Mouse (Mus musculus): ENCODE results near the gene Tubgcp5. TPM values are rescaled to one million over a fixed set of nuclear protein-coding genes. Genes with fewer than 3 reads are reported as not detected.
"Not testable (repeated sequence)": the region's sequence is repeated elsewhere in the genome, so short reads cannot be mapped to it uniquely, and the experiment has no call there.

The Tubgcp5 gene
- total and polyA plus RNA-seq, 3 experiments, result 13.0 to 28.8 (median 24.1) TPM

DNA sequence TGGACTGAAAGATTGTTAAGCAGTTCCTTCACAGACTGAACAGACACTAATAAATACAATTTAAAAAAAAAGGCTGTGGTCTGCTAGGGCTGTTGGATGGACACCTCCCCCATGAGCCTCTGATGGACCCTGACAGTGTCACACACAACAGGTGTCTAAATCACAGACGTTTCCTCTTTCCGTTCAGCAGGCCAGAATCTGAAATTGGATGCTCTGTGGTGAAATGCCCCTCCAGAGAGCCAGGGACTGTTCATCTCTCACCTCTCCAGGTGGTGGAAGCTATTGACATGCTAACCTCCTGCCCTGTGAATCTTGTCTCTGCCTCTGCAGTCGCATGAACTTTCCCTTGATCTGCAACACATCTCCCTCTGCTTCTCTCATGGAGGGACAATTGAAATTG is 11.5 kb upstream of the Tubgcp5 start:
- no peak overlapping the region for H3K4me3 ChIP-seq (replicated peaks in 1 of 3; ENCODE audit: low read depth in 2 of 3, low read length in 2 of 3, poor library complexity in 1 of 3)
- no peaks in the 10 kb centered on the region for H3K36me3 ChIP-seq (replicated peaks in 1 of 2; ENCODE audit: control insufficient read depth in 1 of 2, insufficient read depth in 1 of 2, low read length in 1 of 2)
- peak; percentile 60 for DNase-seq (ENCODE audit: extremely low read depth)
- no peaks in the 10 kb centered on the region for H3K9me3 ChIP-seq (replicated peaks; ENCODE audit: low read length)
- no peaks in the 10 kb centered on the region for H3K79me2 ChIP-seq (replicated peaks; ENCODE audit: control insufficient read depth, extremely low read depth, insufficient read depth, poor library complexity, severe bottlenecking)
- dilution Hi-C loops (cut with MboI; ENCODE audit: extremely low pct_ligation_motif_present, extremely low pct_unique_long_range_greater_than_20kb, low sequenced_read_pairs) (no loop called here), in situ Hi-C loops (cut with MboI; ENCODE audit: low pct_ligation_motif_present, low pct_unique_long_range_greater_than_20kb, low sequenced_read_pairs) (no loop called here)
- peaks cover 11 to 62% of the 10 kb centered on the region in 2 experiments for H3K4me1 ChIP-seq (ENCODE audit: control insufficient read depth in 1 of 2, insufficient read depth in 2 of 2)
- no peak overlapping the region for H3K9ac ChIP-seq (ENCODE audit: insufficient read depth, low read depth)
- TF ChIP-seq USF2 (conservative IDR thresholded peaks at IDR 0.05; ENCODE audit: low read depth, low read length), result no peak
- peak; percentile 72 for TF ChIP-seq EP300 (IDR thresholded peaks at IDR 0.05; ENCODE audit: low read length)
- no peak for TF ChIP-seq TBP (conservative IDR thresholded peaks at IDR 0.05; ENCODE audit: low read depth, low read length)
- TF ChIP-seq NRF1 (IDR thresholded peaks at IDR 0.05; ENCODE audit: low read depth, low read length), result no peak
- TF ChIP-seq ZNF384 (IDR thresholded peaks at IDR 0.05; ENCODE audit: low read depth, low read length), result peak; percentile 49; the same call in 1 of the 2 replicates
- no peak for TF ChIP-seq KAT2A (IDR thresholded peaks at IDR 0.05; ENCODE audit: insufficient replicate concordance, low read length)
- peak; percentile 41; the same call in 1 of the 2 replicates for TF ChIP-seq TCF12 (IDR thresholded peaks at IDR 0.05; ENCODE audit: low read depth, low read length)
- peak; percentile 21; the same call in 1 of the 2 replicates for TF ChIP-seq ETS1 (conservative IDR thresholded peaks at IDR 0.05; ENCODE audit: low read depth, low read length)
- no peak for TF ChIP-seq MXI1 (IDR thresholded peaks at IDR 0.05; ENCODE audit: low read depth, low read length)
- no peak for TF ChIP-seq SIN3A (IDR thresholded peaks at IDR 0.05; ENCODE audit: low read length)
- no peak for TF ChIP-seq RCOR1 (conservative IDR thresholded peaks at IDR 0.05; ENCODE audit: low read depth, low read length)
- H3K4me2 ChIP-seq (ENCODE audit: insufficient read depth, low read depth, poor library complexity, severe bottlenecking), result no peak overlapping the region
- no peak overlapping the region for H3K27ac ChIP-seq (ENCODE audit: insufficient read depth, low read depth)
- no peaks in the 10 kb centered on the region for H3K27me3 ChIP-seq (replicated peaks)

DNA sequence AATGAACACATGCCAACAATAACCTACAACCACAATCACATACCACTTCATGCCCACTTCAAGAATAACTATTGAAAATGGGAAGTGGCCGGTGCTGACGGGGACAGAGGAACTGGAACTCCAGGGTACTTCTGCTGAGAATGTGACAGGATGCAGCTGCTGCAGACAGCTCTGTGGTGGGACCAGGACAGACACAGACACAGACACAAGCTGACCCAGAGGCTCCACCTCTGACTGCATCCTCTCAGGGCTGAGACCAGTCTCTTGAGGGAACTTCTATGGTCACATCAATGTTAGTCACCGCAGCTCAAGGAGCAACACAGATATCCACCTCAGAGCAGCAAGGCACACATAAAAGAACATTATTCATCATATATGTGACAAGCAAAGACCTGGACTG is 9.4 kb upstream of the Tubgcp5 start:
- TF ChIP-seq ZNF384 (IDR thresholded peaks at IDR 0.05; ENCODE audit: low read depth, low read length), result no peak
- peak; percentile 86 for TF ChIP-seq BHLHE40 (IDR thresholded peaks at IDR 0.05; ENCODE audit: low read depth, low read length)
- TF ChIP-seq RCOR1 (conservative IDR thresholded peaks at IDR 0.05; ENCODE audit: low read depth, low read length), result 0 out of 2 replicates have a peak, but pooled peaks have one; percentile 53
- 0 out of 2 replicates have a peak, but pooled peaks have one; percentile 13 for TF ChIP-seq MAX (IDR thresholded peaks at IDR 0.05; ENCODE audit: low read length)
- TF ChIP-seq USF1 (IDR thresholded peaks at IDR 0.05; ENCODE audit: low read depth, low read length), result no peak
- TF ChIP-seq ETS1 (conservative IDR thresholded peaks at IDR 0.05; ENCODE audit: low read depth, low read length), result peak; percentile 89
- no peak for TF ChIP-seq MAZ (IDR thresholded peaks at IDR 0.05; ENCODE audit: low read depth, low read length)
- TF ChIP-seq CHD2 (IDR thresholded peaks at IDR 0.05; ENCODE audit: low read length), result peak; percentile 51; the same call in 1 of the 2 replicates
- TF ChIP-seq MXI1 (IDR thresholded peaks at IDR 0.05; ENCODE audit: low read depth, low read length), result peak; percentile 43; the same call in 1 of the 2 replicates
- peak; percentile 84 for TF ChIP-seq TCF12 (IDR thresholded peaks at IDR 0.05; ENCODE audit: low read depth, low read length)
- TF ChIP-seq EP300 (IDR thresholded peaks at IDR 0.05; ENCODE audit: low read length), result peak; percentile 91
- TF ChIP-seq JUND (conservative IDR thresholded peaks at IDR 0.05; ENCODE audit: low read depth, low read length), result 0 out of 2 replicates have a peak, but pooled peaks have one; percentile 8
- no peak for TF ChIP-seq MAFK (IDR thresholded peaks at IDR 0.05; ENCODE audit: insufficient replicate concordance, low read length)
- TF ChIP-seq IRF4 (IDR thresholded peaks at IDR 0.05; ENCODE audit: low read depth, low read length), result peak; percentile 84
- peak; percentile 53; the same call in 1 of the 2 replicates for TF ChIP-seq POLR2A (IDR thresholded peaks at IDR 0.05; ENCODE audit: low read depth, low read length)
- TF ChIP-seq KAT2A (IDR thresholded peaks at IDR 0.05; ENCODE audit: insufficient replicate concordance, low read length), result no peak
- TF ChIP-seq MEF2A (IDR thresholded peaks at IDR 0.05; ENCODE audit: borderline replicate concordance, low read depth, low read length), result peak; percentile 67
- no peak for TF ChIP-seq NELFE (IDR thresholded peaks at IDR 0.05; ENCODE audit: low read depth, low read length)
- no peak for TF ChIP-seq ZMIZ1 (IDR thresholded peaks at IDR 0.05; ENCODE audit: low read depth, low read length)
- no peak for TF ChIP-seq SIN3A (IDR thresholded peaks at IDR 0.05; ENCODE audit: low read length)
- peak; percentile 72 for TF ChIP-seq ELF1 (IDR thresholded peaks at IDR 0.05; ENCODE audit: low read depth, low read length)
- no peak for TF ChIP-seq CTCF (conservative IDR thresholded peaks at IDR 0.05 in 1 of 2, IDR thresholded peaks at IDR 0.05 in 1 of 2; ENCODE audit: low read depth in 2 of 2, low read length in 2 of 2)
- Histone ChIP-seq H3K36me3 (replicated peaks in 1 of 2; ENCODE audit: control insufficient read depth in 1 of 2, insufficient read depth in 1 of 2, low read length in 1 of 2) (no peaks in the 10 kb centered on the region), H3K4me2 (ENCODE audit: insufficient read depth, low read depth, poor library complexity, severe bottlenecking) (peak overlapping the region; percentile 47), H3K9me3 (replicated peaks; ENCODE audit: low read length) (no peaks in the 10 kb centered on the region), H3K79me2 (replicated peaks; ENCODE audit: control insufficient read depth, extremely low read depth, insufficient read depth, poor library complexity, severe bottlenecking) (no peaks in the 10 kb centered on the region), H3K9ac (ENCODE audit: insufficient read depth, low read depth) (no peak overlapping the region), H3K27me3 (replicated peaks) (no peaks in the 10 kb centered on the region), H3K4me1 (ENCODE audit: control insufficient read depth in 1 of 2, insufficient read depth in 2 of 2) (peaks cover 11 to 55% of the 10 kb centered on the region in 2 experiments), H3K27ac (ENCODE audit: insufficient read depth, low read depth) (peak overlapping the region; percentile 36), H3K4me3 (replicated peaks in 1 of 3; ENCODE audit: low read depth in 2 of 3, low read length in 2 of 3, poor library complexity in 1 of 3) (peak overlapping the region in 2 of 3 experiments; percentile 2 to 20)
- dilution Hi-C loops (cut with MboI; ENCODE audit: extremely low pct_ligation_motif_present, extremely low pct_unique_long_range_greater_than_20kb, low sequenced_read_pairs) (no loop called here), in situ Hi-C loops (cut with MboI; ENCODE audit: low pct_ligation_motif_present, low pct_unique_long_range_greater_than_20kb, low sequenced_read_pairs) (no loop called here)
- peak; percentile 84 for DNase-seq (ENCODE audit: extremely low read depth)

DNA sequence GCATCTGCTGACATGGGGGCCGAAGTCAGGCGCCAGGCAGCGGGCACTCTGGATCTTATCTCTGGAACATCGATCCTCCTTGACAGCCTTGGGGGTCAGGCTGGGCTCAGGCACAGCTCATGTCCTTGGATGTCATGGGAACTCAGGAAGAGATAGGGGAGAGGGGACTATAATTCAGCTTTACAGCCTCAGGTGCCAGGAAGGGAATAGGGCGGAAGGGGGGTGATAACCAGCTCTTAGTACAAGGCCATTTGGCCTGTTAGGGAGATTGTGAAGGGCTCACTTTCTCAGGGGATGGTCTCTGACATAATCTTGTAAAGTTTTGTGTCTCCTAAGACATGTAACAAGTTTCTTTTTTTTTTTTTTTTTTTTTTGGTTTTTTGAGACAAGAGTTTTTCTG is 3.4 kb upstream of the Tubgcp5 start:
- H3K9ac ChIP-seq (ENCODE audit: insufficient read depth, low read depth); DNase-seq (ENCODE audit: extremely low read depth); in situ Hi-C loops (cut with MboI; ENCODE audit: low pct_ligation_motif_present, low pct_unique_long_range_greater_than_20kb, low sequenced_read_pairs); H3K27ac ChIP-seq (ENCODE audit: insufficient read depth, low read depth); H3K36me3 ChIP-seq (replicated peaks in 1 of 2; ENCODE audit: control insufficient read depth in 1 of 2, insufficient read depth in 1 of 2, low read length in 1 of 2); H3K79me2 ChIP-seq (replicated peaks; ENCODE audit: control insufficient read depth, extremely low read depth, insufficient read depth, poor library complexity, severe bottlenecking); dilution Hi-C loops (cut with MboI; ENCODE audit: extremely low pct_ligation_motif_present, extremely low pct_unique_long_range_greater_than_20kb, low sequenced_read_pairs); H3K9me3 ChIP-seq (replicated peaks; ENCODE audit: low read length); H3K4me2 ChIP-seq (ENCODE audit: insufficient read depth, low read depth, poor library complexity, severe bottlenecking); H3K27me3 ChIP-seq (replicated peaks); H3K4me3 ChIP-seq (replicated peaks in 1 of 3; ENCODE audit: low read depth in 2 of 3, low read length in 2 of 3, poor library complexity in 1 of 3): not testable (repeated sequence)
- peaks cover 0 to 42% of the 10 kb centered on the region in 2 experiments; a peak in 2 of 4 replicates for H3K4me1 ChIP-seq (ENCODE audit: control insufficient read depth in 1 of 2, insufficient read depth in 2 of 2)

Measured in CH12.LX (cell line).